Mouse (Mus musculus) CH12.LX (cell line): ENCODE results near the gene Aatk. TPM values are rescaled to one million over a fixed set of nuclear protein-coding genes. Genes with fewer than 3 reads are reported as not detected.

Experiments used
- DNase-seq: peaks from one replicate; pipeline ENCODE4 v3.0.0-alpha.2; 2013; ENCODE audit errors: extremely low read depth
- H3K27ac ChIP-seq: 2 replicates; pipeline ENCODE4 v1.5.1; 2012; ENCODE audit warnings: low read depth, mild to moderate bottlenecking, control low read depth, moderate library complexity; ENCODE audit not compliant: insufficient read depth
- H3K27me3 ChIP-seq: replicated peaks from 2 replicates; pipeline ENCODE3; 2012; ENCODE audit warnings: inconsistent platforms
- H3K36me3 ChIP-seq, 2 experiments: replicated peaks in 1 of 2; 2 replicates each; pipeline versions ENCODE3 to v1.6.1; 2012; ENCODE audit warnings: inconsistent platforms in 1 of 2, low read length in 1 of 2, mild to moderate bottlenecking in 1 of 2, mixed read lengths in 1 of 2, moderate library complexity in 1 of 2; ENCODE audit not compliant: control insufficient read depth in 1 of 2, insufficient read depth in 1 of 2
- H3K4me1 ChIP-seq, 2 experiments: 2 replicates each; pipeline ENCODE4 v1.6.1; 2012; ENCODE audit warnings: inconsistent platforms in 1 of 2, moderate library complexity in 1 of 2; ENCODE audit not compliant: insufficient read depth in 2 of 2, control insufficient read depth in 1 of 2
- H3K4me2 ChIP-seq: 2 replicates; pipeline ENCODE4 v1.6.1; 2012; ENCODE audit warnings: low read depth, mild to moderate bottlenecking, control low read depth; ENCODE audit not compliant: poor library complexity, insufficient read depth, severe bottlenecking
- H3K4me3 ChIP-seq, 3 experiments: fragments of 150-350 bp in 1 of 3; sonication (generic) in 1 of 3; replicated peaks in 1 of 3; 2 replicates each; pipeline versions ENCODE3 to v1.5.1; 2011 to 2012; ENCODE audit warnings: low read depth in 2 of 3, low read length in 2 of 3, mild to moderate bottlenecking in 2 of 3, moderate library complexity in 2 of 3, control low read depth in 1 of 3, improper control_type of control experiment in 1 of 3, inconsistent platforms in 1 of 3, mixed read lengths in 1 of 3; ENCODE audit not compliant: poor library complexity in 1 of 3
- H3K79me2 ChIP-seq: replicated peaks from 2 replicates; pipeline ENCODE4 v1.6.1; 2012; ENCODE audit warnings: mild to moderate bottlenecking, moderate library complexity; ENCODE audit not compliant: control insufficient read depth, poor library complexity, insufficient read depth, severe bottlenecking; ENCODE audit errors: extremely low read depth
- H3K9ac ChIP-seq: 2 replicates; pipeline ENCODE4 v1.6.1; 2012; ENCODE audit warnings: low read depth, mild to moderate bottlenecking, control low read depth, moderate library complexity; ENCODE audit not compliant: insufficient read depth
- H3K9me3 ChIP-seq: replicated peaks from 2 replicates; pipeline ENCODE3; 2012; ENCODE audit warnings: low read length, inconsistent platforms, mixed read lengths
- BHLHE40 ChIP-seq: IDR thresholded peaks from 2 replicates; pipeline ENCODE4 v1.6.1; 2011; ENCODE audit warnings: mild to moderate bottlenecking, low read depth, low read length, improper control_type of control experiment
- CHD1 ChIP-seq: IDR thresholded peaks from 2 replicates; pipeline ENCODE4 v1.6.1; 2012; ENCODE audit warnings: low read depth, low read length, improper control_type of control experiment, inconsistent platforms
- ELF1 ChIP-seq: IDR thresholded peaks from 2 replicates; pipeline ENCODE4 v1.6.1; 2014; ENCODE audit warnings: low read depth, mild to moderate bottlenecking, inconsistent platforms, low read length, improper control_type of control experiment
- EP300 ChIP-seq: IDR thresholded peaks from 2 replicates; pipeline ENCODE4 v1.6.1; 2011; ENCODE audit warnings: low read length, improper control_type of control experiment
- ETS1 ChIP-seq: conservative IDR thresholded peaks from 2 replicates; pipeline ENCODE4 v1.6.1; 2012; ENCODE audit warnings: low read depth, mild to moderate bottlenecking, inconsistent platforms, low read length, improper control_type of control experiment, moderate library complexity
- GABPA ChIP-seq: IDR thresholded peaks from 2 replicates; pipeline ENCODE4 v1.6.1; 2012; ENCODE audit warnings: low read depth, low read length, improper control_type of control experiment, inconsistent platforms; ENCODE audit not compliant: insufficient replicate concordance
- HCFC1 ChIP-seq: IDR thresholded peaks from 2 replicates; pipeline ENCODE4 v1.6.1; 2012; ENCODE audit warnings: low read depth, mild to moderate bottlenecking, inconsistent platforms, low read length, improper control_type of control experiment
- JUN ChIP-seq: IDR thresholded peaks from 2 replicates; pipeline ENCODE4 v1.6.1; 2011; ENCODE audit warnings: low read depth, mild to moderate bottlenecking, low read length, improper control_type of control experiment, moderate library complexity; ENCODE audit not compliant: insufficient read depth
- MAX ChIP-seq: IDR thresholded peaks from 2 replicates; pipeline ENCODE4 v1.6.1; 2011; ENCODE audit warnings: low read length, improper control_type of control experiment
- MEF2A ChIP-seq: IDR thresholded peaks from 2 replicates; pipeline ENCODE4 v1.6.1; 2014; ENCODE audit warnings: low read depth, mild to moderate bottlenecking, inconsistent platforms, low read length, improper control_type of control experiment, borderline replicate concordance
- MYC ChIP-seq: IDR thresholded peaks from 2 replicates; pipeline ENCODE4 v1.6.1; 2011; ENCODE audit warnings: low read depth, mild to moderate bottlenecking, improper control_type of control experiment, low read length
- NELFE ChIP-seq: IDR thresholded peaks from 2 replicates; pipeline ENCODE4 v1.6.1; 2011; ENCODE audit warnings: low read depth, low read length, improper control_type of control experiment
- POLR2A ChIP-seq: IDR thresholded peaks from 2 replicates; pipeline ENCODE4 v1.6.1; 2011; ENCODE audit warnings: low read depth, mild to moderate bottlenecking, improper control_type of control experiment, low read length
- POLR2AphosphoS2 ChIP-seq: IDR thresholded peaks from 2 replicates; pipeline ENCODE4 v1.6.1; 2011; ENCODE audit warnings: low read depth, low read length, improper control_type of control experiment
- RAD21 ChIP-seq: IDR thresholded peaks from 2 replicates; pipeline ENCODE4 v1.6.1; 2011; ENCODE audit warnings: low read depth, mild to moderate bottlenecking, low read length, improper control_type of control experiment, moderate library complexity
- SIN3A ChIP-seq: IDR thresholded peaks from 2 replicates; pipeline ENCODE4 v1.6.1; 2012; ENCODE audit warnings: low read length, improper control_type of control experiment, inconsistent platforms
- SMC3 ChIP-seq: IDR thresholded peaks from 2 replicates; pipeline ENCODE4 v1.6.1; 2011; ENCODE audit warnings: low read depth, low read length, improper control_type of control experiment
- TBP ChIP-seq: conservative IDR thresholded peaks from 2 replicates; pipeline ENCODE4 v1.6.1; 2011; ENCODE audit warnings: low read depth, low read length, improper control_type of control experiment
- TCF12 ChIP-seq: IDR thresholded peaks from 2 replicates; pipeline ENCODE4 v1.6.1; 2014; ENCODE audit warnings: low read depth, mild to moderate bottlenecking, inconsistent platforms, low read length, improper control_type of control experiment
- USF1 ChIP-seq: IDR thresholded peaks from 2 replicates; pipeline ENCODE4 v1.6.1; 2014; ENCODE audit warnings: low read depth, mild to moderate bottlenecking, inconsistent platforms, low read length, improper control_type of control experiment
- ZC3H11A ChIP-seq: IDR thresholded peaks from 2 replicates; pipeline ENCODE4 v1.6.1; 2012; ENCODE audit warnings: low read depth, mild to moderate bottlenecking, inconsistent platforms, low read length, improper control_type of control experiment
- ZKSCAN1 ChIP-seq: IDR thresholded peaks from 2 replicates; pipeline ENCODE4 v1.6.1; 2012; ENCODE audit warnings: low read depth, inconsistent platforms, low read length, improper control_type of control experiment, borderline replicate concordance
- ZMIZ1 ChIP-seq: IDR thresholded peaks from 2 replicates; pipeline ENCODE4 v1.6.1; 2012; ENCODE audit warnings: low read depth, mild to moderate bottlenecking, inconsistent platforms, low read length, improper control_type of control experiment
- ZNF384 ChIP-seq: IDR thresholded peaks from 2 replicates; pipeline ENCODE4 v1.6.1; 2012; ENCODE audit warnings: low read depth, low read length, improper control_type of control experiment, inconsistent platforms
- dilution Hi-C: fragments of 300-500 bp; cut with MboI; formaldehyde crosslinking; loops from 2 replicates; pipeline ENCODE4 v1.14.3; 2020; ENCODE audit warnings: low sequenced_read_pairs; ENCODE audit not compliant: extremely low pct_unique_long_range_greater_than_20kb, extremely low pct_ligation_motif_present
- in situ Hi-C: fragments of 300-500 bp; cut with MboI; formaldehyde crosslinking; loops from 3 replicates; pipeline ENCODE4 v1.14.3; 2019; ENCODE audit warnings: low sequenced_read_pairs, low pct_ligation_motif_present, low pct_unique_long_range_greater_than_20kb, mixed read lengths
- polyA plus RNA-seq: library from polyadenylated mRNA; unstranded; fragments of >175 nt; gene quantifications from 2 replicates; pipeline ENCODE4 v1.2.1, GENCODE M21; 2012; ENCODE audit warnings: low read depth; ENCODE audit not compliant: insufficient read length
- total RNA-seq, 2 experiments: library from RNA; depleted of rRNA; stranded (reverse); fragments of 300-350 nt in 1 of 2; fragments of >200 nt in 1 of 2; gene quantifications; 2 replicates each; pipeline ENCODE4 v1.2.3; 2012 to 2014

Aatk gene
- total and polyA plus RNA-seq, 3 experiments: 0.08 to 0.21 (median 0.19) TPM

GRCm38 (mm10) chr11:120071065-120071464, 24.1 kb upstream of the Aatk start:
- no peak overlapping the region for H3K9ac ChIP-seq
- H3K27ac ChIP-seq: no peak overlapping the region
- dilution Hi-C loops (no loop called here), in situ Hi-C loops (no loop called here)
- H3K36me3 ChIP-seq: peaks cover 30 to 85% of the 10 kb centered on the region in 2 experiments
- TF ChIP-seq ETS1 (no peak), EP300 (no peak), ZMIZ1 (no peak), POLR2AphosphoS2 (no peak), HCFC1 (no peak), BHLHE40 (no peak), USF1 (no peak), JUN (no peak), MEF2A (no peak), ELF1 (no peak), CHD1 (no peak), NELFE (no peak), POLR2A (no peak), SMC3 (no peak), ZC3H11A (no peak), GABPA (no peak), ZKSCAN1 (no peak)
- H3K4me2 ChIP-seq: no peak overlapping the region
- H3K4me1 ChIP-seq: peaks cover 0 to 28% of the 10 kb centered on the region in 2 experiments; a peak in 2 of 4 replicates
- no peaks in the 10 kb centered on the region for H3K79me2 ChIP-seq
- no peak overlapping the region for H3K4me3 ChIP-seq
- no peaks in the 10 kb centered on the region for H3K27me3 ChIP-seq
- DNase-seq: no peak
- no peaks in the 10 kb centered on the region for H3K9me3 ChIP-seq

GRCm38 (mm10) chr11:120070286-120070930, 23.4 kb upstream of the Aatk start:
- no peak for DNase-seq
- no peak overlapping the region for H3K4me2 ChIP-seq
- dilution Hi-C loops: no loop called here
- no peaks in the 10 kb centered on the region for H3K9me3 ChIP-seq
- no peak overlapping the region for H3K27ac ChIP-seq
- no peaks in the 10 kb centered on the region for H3K79me2 ChIP-seq
- H3K36me3 ChIP-seq: peaks cover 27 to 84% of the 10 kb centered on the region in 2 experiments
- H3K4me3 ChIP-seq: no peak overlapping the region
- H3K9ac ChIP-seq: no peak overlapping the region
- in situ Hi-C loops: no loop called here
- TF ChIP-seq TCF12: no peak
- no peak for TF ChIP-seq ZC3H11A
- no peak for TF ChIP-seq SIN3A
- no peak for TF ChIP-seq ELF1
- TF ChIP-seq EP300: no peak
- TF ChIP-seq MAX: no peak
- no peak for TF ChIP-seq RAD21
- no peak for TF ChIP-seq TBP
- no peak for TF ChIP-seq ZNF384
- no peak for TF ChIP-seq MYC
- no peak for TF ChIP-seq ZKSCAN1
- H3K4me1 ChIP-seq: peaks cover 0 to 32% of the 10 kb centered on the region in 2 experiments; a peak in 3 of 4 replicates
- no peaks in the 10 kb centered on the region for H3K27me3 ChIP-seq
